Mouse (Mus musculus): Measurements from ENCODE around the gene Capn10. TPM values are rescaled to one million over a fixed set of nuclear protein-coding genes. Genes with fewer than 3 reads are reported as not detected.
A peak's percentile ranks its signal among the peaks of the same experiment; 100 is the strongest.
"Not testable (repeated sequence)": the region's sequence is repeated elsewhere in the genome, so short reads cannot be mapped to it uniquely, and the experiment has no call there.

The Capn10 gene
- total RNA-seq, 2 experiments from 2014 or later: 60.2 to 63.4 TPM

- intact Hi-C loops (cut with DNase I): no loop called here
- no peak for DNase-seq
Measured at GRCm38 (mm10) chr1:92919151-92919550, 15.0 kb upstream of the Capn10 start.

GRCm38 (mm10) chr1:92919775-92920174, 14.4 kb upstream of the Capn10 start:
- peak; percentile 46 for DNase-seq

GRCm38 (mm10) chr1:92920474-92921200, 13.5 kb upstream of the Capn10 start:
- intact Hi-C loops (cut with DNase I): no loop called here
- DNase-seq: no peak

More at GRCm38 (mm10) chr1:92919775-92920174, 14.4 kb upstream of the Capn10 start:
- intact Hi-C loops (cut with DNase I): no loop called here

GRCm38 (mm10) chr1:92921496-92921895, 12.7 kb upstream of the Capn10 start:
- no peak for DNase-seq
- intact Hi-C loops (cut with DNase I): no loop called here

GRCm38 (mm10) chr1:92930171-92930706, 3.9 kb upstream of the Capn10 start:
- DNase-seq: no peak
- intact Hi-C loops (cut with DNase I): no loop called here

- intact Hi-C loops (cut with DNase I): no loop called here
- DNase-seq: no peak
Measured at GRCm38 (mm10) chr1:92933611-92934010, 565 bp upstream of the Capn10 start.

GRCm38 (mm10) chr1:92935054-92935962, 1.1 kb downstream of the Capn10 start:
- intact Hi-C loops (cut with DNase I): no loop called here

GRCm38 (mm10) chr1:92935977-92936376, 1.8 kb downstream of the Capn10 start:
- DNase-seq: no peak
- intact Hi-C loops (cut with DNase I): no loop called here

More at GRCm38 (mm10) chr1:92935054-92935962, 1.1 kb downstream of the Capn10 start:
- DNase-seq: peak; percentile 83

GRCm38 (mm10) chr1:92936467-92936866, 2.3 kb downstream of the Capn10 start:
- intact Hi-C loops (cut with DNase I): no loop called here
- DNase-seq: no peak

GRCm38 (mm10) chr1:92937797-92938196, 3.6 kb downstream of the Capn10 start:
- intact Hi-C loops (cut with DNase I): no loop called here
- DNase-seq: no peak

GRCm38 (mm10) chr1:92939746-92940145, 5.6 kb downstream of the Capn10 start:
- intact Hi-C loops (cut with DNase I): no loop called here

GRCm38 (mm10) chr1:92943219-92943989, 9.2 kb downstream of the Capn10 start:
- DNase-seq: no peak
- intact Hi-C loops (cut with DNase I): no loop called here

More at GRCm38 (mm10) chr1:92939746-92940145, 5.6 kb downstream of the Capn10 start:
- no peak for DNase-seq

- intact Hi-C loops (cut with DNase I): no loop called here
- no peak for DNase-seq
Measured at GRCm38 (mm10) chr1:92947966-92948365, 13.8 kb downstream of the Capn10 start.

- intact Hi-C loops (cut with DNase I): no loop called here
- peak; percentile 29 for DNase-seq
Measured at GRCm38 (mm10) chr1:92949426-92949825, 15.2 kb downstream of the Capn10 start.

GRCm38 (mm10) chr1:92950607-92951006, 16.4 kb downstream of the Capn10 start, which contains the start of gene Gpr35:
Gene Gpr35 (plus strand): TSS chr1:92950865.
- no peak for DNase-seq
- intact Hi-C loops (cut with DNase I): no loop called here

- no peak for DNase-seq
- intact Hi-C loops (cut with DNase I): no loop called here
Measured at GRCm38 (mm10) chr1:92953641-92954040, 19.5 kb downstream of the Capn10 start.

GRCm38 (mm10) chr1:92956571-92957335, 22.6 kb downstream of the Capn10 start:
- intact Hi-C loops (cut with DNase I): loop anchor here (5.0 kb wide), 1 partner anchor 56 kb away; no protein-coding TSS in a partner anchor
- DNase-seq: peak; percentile 69

GRCm38 (mm10) chr1:92958999-92959398, 24.8 kb downstream of the Capn10 start:
- intact Hi-C loops (cut with DNase I): loop anchor here (5.0 kb wide), 1 partner anchor 53 kb away; no protein-coding TSS in a partner anchor
- no peak for DNase-seq

- intact Hi-C loops (cut with DNase I); DNase-seq: not testable (repeated sequence)
Measured at GRCm38 (mm10) chr1:92970791-92971190, 36.6 kb downstream of the Capn10 start.

Measured in left cerebral cortex, postnatal 4 days (tissue).